Mouse (Mus musculus) midbrain, embryonic 11.5 days (tissue): ENCODE measurements around the gene Gpr176. TPM values are rescaled to one million over a fixed set of nuclear protein-coding genes. Genes with fewer than 3 reads are reported as not detected.

ENCODE experiments used
- ATAC-seq: fragments of 200-750 bp; cut with Nextera tagmentation; 2 replicates; pipeline ENCODE4 v1.8.0; 2017; ENCODE audit warnings: moderate TSS enrichment, moderate library complexity; ENCODE audit not compliant: low FRiP score
- DNase-seq: peaks from one replicate; pipeline ENCODE4 v3.0.0; 2015; ENCODE audit warnings: low spot score; ENCODE audit errors: missing footprints
- H3K27ac ChIP-seq: fragments of 300-500 bp; sonication (generic); 2 replicates; pipeline ENCODE4 v1.5.1; 2014; ENCODE audit warnings: low read depth, low read length
- H3K27me3 ChIP-seq: fragments of 300-500 bp; sonication (generic); 2 replicates; pipeline ENCODE4 v1.6.1; 2014; ENCODE audit warnings: mild to moderate bottlenecking, low read length, moderate library complexity, mixed read lengths; ENCODE audit not compliant: control insufficient read depth, insufficient read depth
- H3K36me3 ChIP-seq: fragments of 300-500 bp; sonication (generic); 2 replicates; pipeline ENCODE4 v1.6.1; 2014; ENCODE audit warnings: mild to moderate bottlenecking, low read length, moderate library complexity, mixed read lengths; ENCODE audit not compliant: control insufficient read depth, insufficient read depth
- H3K4me1 ChIP-seq: fragments of 300-500 bp; sonication (generic); 2 replicates; pipeline ENCODE4 v1.6.1; 2014; ENCODE audit warnings: low read length; ENCODE audit not compliant: control insufficient read depth, insufficient read depth
- H3K4me2 ChIP-seq: fragments of 300-500 bp; sonication (generic); 2 replicates; pipeline ENCODE4 v1.6.1; 2014; ENCODE audit warnings: mild to moderate bottlenecking, moderate library complexity
- H3K4me3 ChIP-seq: fragments of 300-500 bp; sonication (generic); 2 replicates; pipeline ENCODE4 v1.5.1; 2014; ENCODE audit warnings: low read depth, low read length
- H3K9ac ChIP-seq: fragments of 300-500 bp; sonication (generic); 2 replicates; pipeline ENCODE4 v1.6.1; 2014; ENCODE audit warnings: low read length
- H3K9me3 ChIP-seq: fragments of 300-500 bp; sonication (generic); 2 replicates; pipeline ENCODE4 v1.6.1; 2016; ENCODE audit warnings: low read length; ENCODE audit not compliant: control insufficient read depth
- WGBS: fragments of 180-500 bp; shearing (Covaris S2); extraction: QIAGEN DNeasy Blood & Tissue Kit; methylation state at CpG from one replicate; pipeline ENCODE4 v1.1.7; 2014; 5-methylcytosine and 5-hydroxymethylcytosine counted together
- polyA plus RNA-seq: library from polyadenylated mRNA; unstranded; fragments of >200 nt; fragmentation: Nextera tagmentation; extraction: Ambion mirVana; gene quantifications from 2 replicates; pipeline ENCODE4 v1.2.1, GENCODE M21; 2014

Gpr176 gene
- polyA plus RNA-seq, 1 experiment from 2014 or later, result 0.25 TPM

- 73% methylated on average over 2 of the region's 2 CpGs for WGBS
- DNase-seq (no peak), ATAC-seq (no peak)
- Histone ChIP-seq H3K4me1 (no peaks in the 10 kb centered on the region; the same call in 1 of the 2 replicates), H3K27me3 (no peaks in the 10 kb centered on the region), H3K4me3 (no peak overlapping the region), H3K36me3 (no peaks in the 10 kb centered on the region), H3K4me2 (no peak overlapping the region), H3K9ac (no peak overlapping the region), H3K9me3 (no peaks in the 10 kb centered on the region), H3K27ac (no peak overlapping the region)
Observed at GRCm38 (mm10) chr2:118316939-118317338, 56.3 kb downstream of the Gpr176 start.

DNA sequence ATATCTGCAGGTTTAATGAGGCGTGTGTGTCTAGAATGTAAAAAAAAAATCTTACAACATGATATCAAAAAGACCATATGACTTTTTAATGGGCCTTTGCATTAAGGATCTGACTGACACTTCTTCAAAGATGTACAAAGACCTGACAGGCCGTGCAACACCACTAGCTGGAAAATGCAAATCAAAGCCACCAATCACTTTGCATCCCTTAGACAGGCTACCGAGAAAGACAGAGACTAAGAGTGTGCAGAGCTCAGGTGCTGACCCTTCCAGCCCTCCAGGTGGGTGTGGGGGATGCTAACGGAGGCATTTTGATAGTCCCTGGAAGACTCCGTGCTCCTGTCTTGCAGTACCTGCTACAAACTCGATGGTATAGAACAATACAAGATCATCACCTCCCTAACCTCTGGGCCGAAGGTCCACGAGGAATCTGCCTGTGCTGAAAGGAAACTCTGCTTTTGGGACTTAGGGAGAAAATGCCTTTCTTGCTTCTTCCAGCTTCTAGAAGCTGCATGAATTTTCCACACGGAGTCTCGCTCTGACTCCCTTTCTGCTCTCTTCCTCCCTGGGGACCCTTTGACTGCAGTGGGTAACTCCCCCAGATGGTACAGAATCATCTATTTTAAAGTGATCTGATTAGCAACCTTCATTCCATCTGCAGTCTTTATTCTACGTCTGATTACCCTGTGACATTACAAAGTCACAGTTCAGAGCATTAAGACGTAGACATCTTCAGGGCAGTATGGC lies 57.4 kb downstream of the Gpr176 start:
- no peak overlapping the region for H3K27ac ChIP-seq
- no peaks in the 10 kb centered on the region for H3K27me3 ChIP-seq
- no peak overlapping the region for H3K4me3 ChIP-seq
- no peaks in the 10 kb centered on the region for H3K36me3 ChIP-seq
- H3K4me1 ChIP-seq, result no peaks in the 10 kb centered on the region; the same call in 1 of the 2 replicates
- H3K4me2 ChIP-seq, result no peak overlapping the region
- ATAC-seq (no peak), DNase-seq (no peak)
- no peak overlapping the region for H3K9ac ChIP-seq
- H3K9me3 ChIP-seq, result no peaks in the 10 kb centered on the region
- 86% methylated on average over 12 of the region's 12 CpGs for WGBS

- no peak for ATAC-seq
- H3K4me1 ChIP-seq, result no peaks in the 10 kb centered on the region
- H3K27ac ChIP-seq, result no peak overlapping the region
- H3K36me3 ChIP-seq, result no peaks in the 10 kb centered on the region
- no peak for DNase-seq
- H3K4me3 ChIP-seq, result no peak overlapping the region
- WGBS, result 77% methylated on average over 8 of the region's 8 CpGs
- H3K9me3 ChIP-seq, result no peaks in the 10 kb centered on the region
- no peak overlapping the region for H3K9ac ChIP-seq
- no peak overlapping the region for H3K4me2 ChIP-seq
- H3K27me3 ChIP-seq, result no peaks in the 10 kb centered on the region
Observed at GRCm38 (mm10) chr2:118307561-118307960, 65.7 kb downstream of the Gpr176 start.

- H3K4me3 ChIP-seq, result no peak overlapping the region
- no peaks in the 10 kb centered on the region for H3K4me1 ChIP-seq
- ATAC-seq (no peak), DNase-seq (no peak)
- no peak overlapping the region for H3K9ac ChIP-seq
- H3K27me3 ChIP-seq, result no peaks in the 10 kb centered on the region
- no peak overlapping the region for H3K27ac ChIP-seq
- 81% methylated on average over 2 of the region's 2 CpGs for WGBS
- H3K9me3 ChIP-seq, result no peaks in the 10 kb centered on the region
- H3K36me3 ChIP-seq, result no peaks in the 10 kb centered on the region
- H3K4me2 ChIP-seq, result no peak overlapping the region
Observed at GRCm38 (mm10) chr2:118306966-118307365, 66.3 kb downstream of the Gpr176 start.

DNA sequence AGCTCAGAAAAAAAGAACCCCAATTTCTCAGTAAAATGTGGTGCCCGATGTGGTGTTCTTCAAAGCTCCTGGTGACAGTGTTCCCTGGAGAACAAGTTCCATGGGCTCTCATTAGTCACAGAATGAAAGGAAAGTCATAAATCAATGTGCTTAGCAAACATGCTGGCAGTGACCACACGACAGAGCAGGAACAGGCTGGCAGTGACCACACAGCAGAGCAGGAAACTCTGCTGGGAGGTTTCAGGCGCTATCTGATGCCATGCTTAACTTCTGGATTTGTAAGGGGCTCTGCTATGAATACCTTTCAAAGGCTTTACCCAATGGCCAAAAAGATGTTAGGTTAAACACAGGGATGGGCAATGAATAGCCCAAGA lies 66.7 kb downstream of the Gpr176 start:
- ATAC-seq (no peak), DNase-seq (no peak)
- H3K36me3 ChIP-seq, result no peaks in the 10 kb centered on the region
- no peak overlapping the region for H3K27ac ChIP-seq
- 74% methylated on average over 3 of the region's 3 CpGs for WGBS
- no peak overlapping the region for H3K4me2 ChIP-seq
- H3K4me3 ChIP-seq, result no peak overlapping the region
- H3K9me3 ChIP-seq, result no peaks in the 10 kb centered on the region
- H3K4me1 ChIP-seq, result no peaks in the 10 kb centered on the region
- H3K9ac ChIP-seq, result no peak overlapping the region
- H3K27me3 ChIP-seq, result no peaks in the 10 kb centered on the region

DNA sequence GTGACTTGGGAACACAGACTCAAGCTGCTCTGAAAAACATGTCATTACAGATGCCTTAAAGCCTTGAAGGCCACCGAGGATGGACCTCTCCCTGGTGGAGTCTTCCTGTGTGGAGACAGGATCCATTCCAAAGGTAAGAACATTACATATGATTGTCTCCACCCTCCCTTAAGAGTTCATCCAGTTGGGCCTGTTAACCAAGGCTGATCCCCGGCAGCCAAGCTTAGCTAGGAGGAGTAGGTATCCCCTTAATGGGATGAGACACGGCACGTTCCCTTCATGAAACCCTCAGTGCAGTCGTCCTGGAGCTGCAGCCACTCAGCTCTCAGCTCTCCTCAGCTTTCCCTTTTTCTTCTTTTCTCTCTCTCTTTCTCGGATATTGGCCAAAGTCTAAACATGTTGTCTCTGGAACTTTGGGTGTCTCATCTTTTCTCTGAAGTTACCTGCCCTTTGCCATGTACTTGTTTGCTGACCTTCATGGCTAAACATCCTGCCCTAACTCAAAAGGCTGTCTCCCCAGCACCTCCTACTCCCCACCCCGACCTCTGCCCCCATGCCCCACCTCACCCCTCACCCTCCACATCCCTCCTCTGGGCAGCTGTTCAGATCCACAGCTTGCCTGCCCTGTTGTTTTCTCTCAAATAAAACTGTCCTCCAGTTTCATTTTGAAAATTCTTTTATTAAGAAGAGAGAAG lies 67.2 kb downstream of the Gpr176 start:
- 72% methylated on average over 7 of the region's 7 CpGs for WGBS
- no peaks in the 10 kb centered on the region for H3K9me3 ChIP-seq
- no peak for ATAC-seq

GRCm38 (mm10) chr2:118303456-118303855 lies 69.8 kb downstream of the Gpr176 start:
- Histone ChIP-seq H3K9ac (no peak overlapping the region), H3K27ac (no peak overlapping the region), H3K4me1 (no peaks in the 10 kb centered on the region), H3K9me3 (no peaks in the 10 kb centered on the region), H3K36me3 (no peaks in the 10 kb centered on the region), H3K4me3 (no peak overlapping the region), H3K4me2 (no peak overlapping the region), H3K27me3 (no peaks in the 10 kb centered on the region)
- ATAC-seq (no peak), DNase-seq (no peak)
- WGBS, result 78% methylated on average over 4 of the region's 4 CpGs

More for the DNA sequence above, 67.2 kb downstream of the Gpr176 start:
- H3K36me3 ChIP-seq, result no peaks in the 10 kb centered on the region
- no peak overlapping the region for H3K4me2 ChIP-seq
- H3K4me1 ChIP-seq, result no peaks in the 10 kb centered on the region
- no peak overlapping the region for H3K9ac ChIP-seq
- no peak for DNase-seq
- no peaks in the 10 kb centered on the region for H3K27me3 ChIP-seq
- H3K27ac ChIP-seq, result no peak overlapping the region
- no peak overlapping the region for H3K4me3 ChIP-seq

GRCm38 (mm10) chr2:118301656-118302055 lies 71.6 kb downstream of the Gpr176 start:
- Histone ChIP-seq H3K27me3 (no peaks in the 10 kb centered on the region), H3K27ac (no peak overlapping the region), H3K36me3 (no peaks in the 10 kb centered on the region), H3K4me1 (no peaks in the 10 kb centered on the region), H3K4me2 (no peak overlapping the region), H3K9ac (no peak overlapping the region), H3K9me3 (no peaks in the 10 kb centered on the region), H3K4me3 (no peak overlapping the region)
- DNase-seq (peak; percentile 51), ATAC-seq (no peak)
- 74% methylated on average over 2 of the region's 2 CpGs for WGBS

GRCm38 (mm10) chr2:118301041-118301545 lies 72.1 kb downstream of the Gpr176 start:
- H3K9ac ChIP-seq, result no peak overlapping the region
- DNase-seq (peak; percentile 71), ATAC-seq (no peak)
- H3K36me3 ChIP-seq, result no peaks in the 10 kb centered on the region
- H3K4me3 ChIP-seq, result no peak overlapping the region
- H3K27me3 ChIP-seq, result no peaks in the 10 kb centered on the region
- no peak overlapping the region for H3K4me2 ChIP-seq
- no peak overlapping the region for H3K27ac ChIP-seq
- WGBS, result 76% methylated on average over 8 of the region's 8 CpGs
- no peaks in the 10 kb centered on the region for H3K4me1 ChIP-seq
- H3K9me3 ChIP-seq, result no peaks in the 10 kb centered on the region
